Mouse (Mus musculus) CH12.LX (cell line): ENCODE measurements around the gene Olfr194. TPM values are rescaled to one million over a fixed set of nuclear protein-coding genes. Genes with fewer than 3 reads are reported as not detected.

Experiments used
- DNase-seq: peaks from one replicate; pipeline ENCODE4 v3.0.0-alpha.2; 2013; ENCODE audit errors: extremely low read depth
- H3K27ac ChIP-seq: 2 replicates; pipeline ENCODE4 v1.5.1; 2012; ENCODE audit warnings: low read depth, mild to moderate bottlenecking, control low read depth, moderate library complexity; ENCODE audit not compliant: insufficient read depth
- H3K27me3 ChIP-seq: replicated peaks from 2 replicates; pipeline ENCODE3; 2012; ENCODE audit warnings: inconsistent platforms
- H3K36me3 ChIP-seq, 2 experiments: replicated peaks in 1 of 2; 2 replicates each; pipeline versions ENCODE3 to v1.6.1; 2012; ENCODE audit warnings: inconsistent platforms in 1 of 2, low read length in 1 of 2, mild to moderate bottlenecking in 1 of 2, mixed read lengths in 1 of 2, moderate library complexity in 1 of 2; ENCODE audit not compliant: control insufficient read depth in 1 of 2, insufficient read depth in 1 of 2
- H3K4me1 ChIP-seq, 2 experiments: 2 replicates each; pipeline ENCODE4 v1.6.1; 2012; ENCODE audit warnings: inconsistent platforms in 1 of 2, moderate library complexity in 1 of 2; ENCODE audit not compliant: insufficient read depth in 2 of 2, control insufficient read depth in 1 of 2
- H3K4me2 ChIP-seq: 2 replicates; pipeline ENCODE4 v1.6.1; 2012; ENCODE audit warnings: low read depth, mild to moderate bottlenecking, control low read depth; ENCODE audit not compliant: poor library complexity, insufficient read depth, severe bottlenecking
- H3K4me3 ChIP-seq, 3 experiments: fragments of 150-350 bp in 1 of 3; sonication (generic) in 1 of 3; replicated peaks in 1 of 3; 2 replicates each; pipeline versions ENCODE3 to v1.5.1; 2011 to 2012; ENCODE audit warnings: low read depth in 2 of 3, low read length in 2 of 3, mild to moderate bottlenecking in 2 of 3, moderate library complexity in 2 of 3, control low read depth in 1 of 3, improper control_type of control experiment in 1 of 3, inconsistent platforms in 1 of 3, mixed read lengths in 1 of 3; ENCODE audit not compliant: poor library complexity in 1 of 3
- H3K79me2 ChIP-seq: replicated peaks from 2 replicates; pipeline ENCODE4 v1.6.1; 2012; ENCODE audit warnings: mild to moderate bottlenecking, moderate library complexity; ENCODE audit not compliant: control insufficient read depth, poor library complexity, insufficient read depth, severe bottlenecking; ENCODE audit errors: extremely low read depth
- H3K9ac ChIP-seq: 2 replicates; pipeline ENCODE4 v1.6.1; 2012; ENCODE audit warnings: low read depth, mild to moderate bottlenecking, control low read depth, moderate library complexity; ENCODE audit not compliant: insufficient read depth
- H3K9me3 ChIP-seq: replicated peaks from 2 replicates; pipeline ENCODE3; 2012; ENCODE audit warnings: low read length, inconsistent platforms, mixed read lengths
- BHLHE40 ChIP-seq: IDR thresholded peaks from 2 replicates; pipeline ENCODE4 v1.6.1; 2011; ENCODE audit warnings: mild to moderate bottlenecking, low read depth, low read length, improper control_type of control experiment
- CHD1 ChIP-seq: IDR thresholded peaks from 2 replicates; pipeline ENCODE4 v1.6.1; 2012; ENCODE audit warnings: low read depth, low read length, improper control_type of control experiment, inconsistent platforms
- CHD2 ChIP-seq: IDR thresholded peaks from 2 replicates; pipeline ENCODE4 v1.6.1; 2011; ENCODE audit warnings: low read length, improper control_type of control experiment
- E2F4 ChIP-seq: IDR thresholded peaks from 2 replicates; pipeline ENCODE4 v1.6.1; 2011; ENCODE audit warnings: low read depth, low read length, improper control_type of control experiment; ENCODE audit not compliant: insufficient replicate concordance
- ELF1 ChIP-seq: IDR thresholded peaks from 2 replicates; pipeline ENCODE4 v1.6.1; 2014; ENCODE audit warnings: low read depth, mild to moderate bottlenecking, inconsistent platforms, low read length, improper control_type of control experiment
- EP300 ChIP-seq: IDR thresholded peaks from 2 replicates; pipeline ENCODE4 v1.6.1; 2011; ENCODE audit warnings: low read length, improper control_type of control experiment
- GABPA ChIP-seq: IDR thresholded peaks from 2 replicates; pipeline ENCODE4 v1.6.1; 2012; ENCODE audit warnings: low read depth, low read length, improper control_type of control experiment, inconsistent platforms; ENCODE audit not compliant: insufficient replicate concordance
- HCFC1 ChIP-seq: IDR thresholded peaks from 2 replicates; pipeline ENCODE4 v1.6.1; 2012; ENCODE audit warnings: low read depth, mild to moderate bottlenecking, inconsistent platforms, low read length, improper control_type of control experiment
- IRF4 ChIP-seq: IDR thresholded peaks from 2 replicates; pipeline ENCODE4 v1.6.1; 2014; ENCODE audit warnings: low read depth, mild to moderate bottlenecking, inconsistent platforms, low read length, improper control_type of control experiment
- MAFK ChIP-seq: IDR thresholded peaks from 2 replicates; pipeline ENCODE4 v1.6.1; 2011; ENCODE audit warnings: low read length, improper control_type of control experiment; ENCODE audit not compliant: insufficient replicate concordance
- MXI1 ChIP-seq: IDR thresholded peaks from 2 replicates; pipeline ENCODE4 v1.6.1; 2011; ENCODE audit warnings: mild to moderate bottlenecking, low read depth, low read length, improper control_type of control experiment
- POLR2A ChIP-seq: IDR thresholded peaks from 2 replicates; pipeline ENCODE4 v1.6.1; 2011; ENCODE audit warnings: low read depth, mild to moderate bottlenecking, improper control_type of control experiment, low read length
- RAD21 ChIP-seq: IDR thresholded peaks from 2 replicates; pipeline ENCODE4 v1.6.1; 2011; ENCODE audit warnings: low read depth, mild to moderate bottlenecking, low read length, improper control_type of control experiment, moderate library complexity
- SMC3 ChIP-seq: IDR thresholded peaks from 2 replicates; pipeline ENCODE4 v1.6.1; 2011; ENCODE audit warnings: low read depth, low read length, improper control_type of control experiment
- UBTF ChIP-seq: IDR thresholded peaks from 2 replicates; pipeline ENCODE4 v1.6.1; 2012; ENCODE audit warnings: low read depth, mild to moderate bottlenecking, inconsistent platforms, low read length, improper control_type of control experiment, moderate library complexity
- USF2 ChIP-seq: conservative IDR thresholded peaks from 2 replicates; pipeline ENCODE4 v1.6.1; 2011; ENCODE audit warnings: low read depth, low read length, improper control_type of control experiment
- ZMIZ1 ChIP-seq: IDR thresholded peaks from 2 replicates; pipeline ENCODE4 v1.6.1; 2012; ENCODE audit warnings: low read depth, mild to moderate bottlenecking, inconsistent platforms, low read length, improper control_type of control experiment
- dilution Hi-C: fragments of 300-500 bp; cut with MboI; formaldehyde crosslinking; loops from 2 replicates; pipeline ENCODE4 v1.14.3; 2020; ENCODE audit warnings: low sequenced_read_pairs; ENCODE audit not compliant: extremely low pct_unique_long_range_greater_than_20kb, extremely low pct_ligation_motif_present
- in situ Hi-C: fragments of 300-500 bp; cut with MboI; formaldehyde crosslinking; loops from 3 replicates; pipeline ENCODE4 v1.14.3; 2019; ENCODE audit warnings: low sequenced_read_pairs, low pct_ligation_motif_present, low pct_unique_long_range_greater_than_20kb, mixed read lengths
- polyA plus RNA-seq: library from polyadenylated mRNA; unstranded; fragments of >175 nt; gene quantifications from 2 replicates; pipeline ENCODE4 v1.2.1, GENCODE M21; 2012; ENCODE audit warnings: low read depth; ENCODE audit not compliant: insufficient read length
- total RNA-seq, 2 experiments: library from RNA; depleted of rRNA; stranded (reverse); fragments of 300-350 nt in 1 of 2; fragments of >200 nt in 1 of 2; gene quantifications; 2 replicates each; pipeline ENCODE4 v1.2.3; 2012 to 2014

Gene Olfr194
- not detected in 2 replicates for total RNA-seq (2012; rRNA removed)
- total RNA-seq (2014; rRNA removed): not detected in 2 replicates
- not detected in 2 replicates for polyA plus RNA-seq

DNA sequence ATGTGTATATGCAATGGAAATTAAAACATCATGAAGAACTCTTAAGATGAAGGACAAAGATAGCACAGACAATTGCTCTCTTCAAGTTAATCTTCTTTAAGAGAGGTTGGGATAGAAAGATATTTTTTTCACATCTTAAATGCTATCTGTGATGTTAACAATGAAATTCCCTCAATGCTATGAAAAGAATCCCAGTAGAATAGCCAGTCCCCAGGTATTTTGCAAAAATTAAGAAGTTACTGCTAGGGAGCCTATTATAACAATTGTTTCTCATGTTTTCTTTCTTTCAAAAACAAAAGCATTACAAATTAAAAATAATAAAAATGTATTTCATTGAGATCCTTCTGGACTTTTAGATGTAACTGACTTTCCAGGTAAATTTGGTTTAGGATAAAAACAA is at the start of gene Olfr194:
TSS of gene Olfr194 (minus strand) at position 101 of the 400 bp plus-strand sequence.
- Histone ChIP-seq H3K9me3 (peaks cover 4% of the 10 kb centered on the region), H3K79me2 (no peaks in the 10 kb centered on the region), H3K27me3 (no peaks in the 10 kb centered on the region), H3K4me2 (no peak within 1 kb of the TSS), H3K9ac (no peak within 1 kb of the TSS), H3K27ac (no peak within 1 kb of the TSS), H3K4me3 (no peak within 1 kb of the TSS), H3K36me3 (no peaks in the 10 kb centered on the region), H3K4me1 (no peaks in the 10 kb centered on the region)
- in situ Hi-C loops: no loop called here
- TF ChIP-seq EP300 (no peak), CHD1 (no peak), MAFK (no peak), ZMIZ1 (no peak), BHLHE40 (no peak), E2F4 (no peak), GABPA (no peak)
- TF ChIP-seq, all 38 proteins: peak for 0
- no peak for DNase-seq
- dilution Hi-C loops: no loop called here

DNA sequence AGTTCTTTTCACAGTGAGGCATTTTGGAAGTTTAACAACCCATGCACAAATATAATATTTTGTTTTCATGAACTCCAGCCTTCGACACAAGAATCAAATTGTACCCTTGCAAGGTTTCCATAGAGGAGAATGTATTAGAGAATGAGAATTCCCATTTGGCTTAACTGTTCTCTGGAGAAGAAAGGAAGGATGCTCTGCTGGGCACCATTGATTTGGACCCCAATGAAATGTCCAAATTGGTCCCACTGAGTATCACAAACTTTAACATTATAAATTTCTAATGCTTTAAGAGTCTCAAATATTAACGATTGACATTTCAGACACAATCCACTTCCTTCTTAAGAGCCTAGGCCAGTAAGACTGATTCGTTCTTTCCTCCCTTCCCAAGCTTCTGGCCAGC is 49.5 kb upstream of the Olfr194 start, which contains the start of gene Olfr196:
TSS of gene Olfr196 (minus strand) at position 101 of the 400 bp plus-strand sequence.
- dilution Hi-C loops (no loop called here), in situ Hi-C loops (no loop called here)
- TF ChIP-seq USF2 (no peak), CHD2 (no peak), ELF1 (no peak), POLR2A (no peak), UBTF (no peak)

DNA sequence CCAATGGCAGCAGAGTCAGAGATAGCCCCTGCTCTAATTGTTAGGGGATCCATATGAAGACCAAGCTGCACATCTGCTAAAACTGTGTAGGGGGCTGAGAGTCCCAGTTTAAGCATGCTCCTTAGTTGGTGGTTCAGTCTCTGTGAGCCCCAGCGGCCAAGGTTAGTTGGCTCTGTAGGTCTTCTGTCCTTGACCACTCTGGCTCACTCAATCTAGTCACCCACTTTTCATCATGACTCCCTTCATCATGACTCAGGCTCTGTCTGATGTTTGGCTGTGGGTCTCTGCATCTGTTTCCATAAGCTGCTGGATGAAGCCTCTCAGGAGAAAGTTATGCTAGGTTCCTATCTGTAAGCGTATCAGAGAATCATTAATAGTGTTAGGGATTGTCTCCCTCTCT is 31.1 kb upstream of the Olfr194 start:
- Histone ChIP-seq H3K4me3 (no peak overlapping the region), H3K4me1 (no peaks in the 10 kb centered on the region), H3K27ac (no peak overlapping the region), H3K27me3 (no peaks in the 10 kb centered on the region), H3K36me3 (no peaks in the 10 kb centered on the region), H3K9ac (no peak overlapping the region), H3K4me2 (no peak overlapping the region)
- dilution Hi-C loops: no loop called here
- DNase-seq: no peak
- TF ChIP-seq MXI1: no peak
- no peak for TF ChIP-seq UBTF
- TF ChIP-seq IRF4: no peak
- TF ChIP-seq RAD21: no peak
- no peak for TF ChIP-seq SMC3
- no peak for TF ChIP-seq HCFC1
- TF ChIP-seq ZMIZ1: no peak
- TF ChIP-seq, all 38 proteins: peak for 0
- in situ Hi-C loops: no loop called here
- Histone ChIP-seq H3K9me3 (no peaks in the 10 kb centered on the region), H3K79me2 (no peaks in the 10 kb centered on the region)

More for the DNA sequence above, 49.5 kb upstream of the Olfr194 start, which contains the start of gene Olfr196:
- no peaks in the 10 kb centered on the region for H3K4me1 ChIP-seq
- no peaks in the 10 kb centered on the region for H3K27me3 ChIP-seq
- DNase-seq: no peak
- H3K4me3 ChIP-seq: no peak within 1 kb of the TSS
- H3K4me2 ChIP-seq: no peak within 1 kb of the TSS
- H3K27ac ChIP-seq: no peak within 1 kb of the TSS
- H3K79me2 ChIP-seq: no peaks in the 10 kb centered on the region
- H3K36me3 ChIP-seq: no peaks in the 10 kb centered on the region
- no peaks in the 10 kb centered on the region for H3K9me3 ChIP-seq
- no peak within 1 kb of the TSS for H3K9ac ChIP-seq
